Mouse (Mus musculus) spleen, postnatal 4 days (tissue): Measurements from ENCODE around the gene Ccnjl.

Experiments
- DNase-seq, 2 experiments: peaks; one replicate each; pipeline ENCODE4 v3.0.0; 2022; ENCODE audit warnings: low spot score in 2 of 2

Ccnjl gene

DNA sequence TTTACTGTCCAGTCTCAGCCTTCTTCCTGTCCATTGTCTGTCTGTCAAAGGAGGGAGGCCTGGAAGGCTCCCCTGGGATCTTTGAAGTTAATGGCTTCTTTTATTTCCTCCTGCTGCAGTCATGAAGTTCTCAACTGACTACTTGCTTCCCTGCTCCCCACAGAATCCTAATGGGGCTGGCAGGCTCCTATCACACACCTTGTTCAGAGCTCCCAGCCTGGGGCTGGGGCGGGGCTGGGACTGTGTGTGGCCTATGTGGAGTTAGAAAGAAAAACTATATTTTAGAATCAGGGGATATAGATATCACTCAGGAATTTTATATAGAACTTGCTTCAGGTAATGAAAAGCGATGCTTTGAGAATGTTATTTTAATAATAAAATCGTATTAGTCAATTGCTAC, 8.1 kb upstream of the Ccnjl start:
- DNase-seq, result no peak

DNA sequence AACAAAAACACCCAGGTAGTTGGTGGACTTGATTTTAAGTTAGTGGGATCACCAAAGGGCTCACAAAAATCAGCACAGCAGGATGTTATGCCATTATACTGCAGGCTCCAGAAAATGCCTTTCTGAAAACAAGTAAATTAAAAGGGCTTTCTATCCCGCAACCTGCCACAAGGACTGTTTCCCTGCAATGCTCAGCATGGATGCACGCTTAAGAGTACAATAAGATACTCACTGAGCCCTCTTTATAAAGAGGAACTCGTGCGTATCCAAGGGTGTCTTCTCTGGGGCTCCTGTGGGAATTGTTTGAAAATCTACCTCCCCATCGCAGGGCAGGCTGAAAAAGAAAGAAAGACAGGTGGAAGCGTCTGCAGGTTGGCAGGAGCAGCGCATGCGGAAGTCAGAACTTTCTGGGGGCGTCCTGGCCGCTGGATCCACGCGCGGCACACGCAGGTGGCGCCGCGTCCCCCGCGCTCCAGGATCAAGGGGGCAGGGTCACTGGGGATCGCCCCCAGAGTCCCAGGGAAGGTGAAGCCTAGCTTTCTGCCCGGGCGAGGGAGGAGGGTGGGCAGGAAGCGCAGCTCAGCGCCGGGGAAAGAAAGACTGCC, 404 bp upstream of the Ccnjl start:
- DNase-seq, result peak in 1 of 2 experiments; percentile 26

DNA sequence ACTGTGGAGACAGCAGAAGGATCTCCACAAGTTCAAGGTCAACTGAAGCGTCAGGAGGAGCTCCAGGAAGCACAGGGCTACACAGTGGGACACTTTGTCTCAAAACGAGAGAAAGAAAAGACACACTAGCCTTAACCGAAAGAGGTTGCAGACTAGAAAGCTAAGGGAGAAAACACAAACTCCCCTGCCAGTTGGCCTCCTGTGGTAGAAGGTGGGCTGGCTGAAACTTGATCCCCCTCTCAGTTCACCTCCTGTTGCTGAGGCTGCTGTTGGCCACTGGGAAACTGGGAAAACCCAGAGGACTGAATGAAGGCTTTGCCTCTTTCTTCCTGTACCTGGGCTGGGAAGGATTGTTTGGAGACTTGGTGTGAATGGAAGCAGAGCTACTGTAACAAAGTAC, 1.5 kb downstream of the Ccnjl start:
- DNase-seq, result no peak

DNA sequence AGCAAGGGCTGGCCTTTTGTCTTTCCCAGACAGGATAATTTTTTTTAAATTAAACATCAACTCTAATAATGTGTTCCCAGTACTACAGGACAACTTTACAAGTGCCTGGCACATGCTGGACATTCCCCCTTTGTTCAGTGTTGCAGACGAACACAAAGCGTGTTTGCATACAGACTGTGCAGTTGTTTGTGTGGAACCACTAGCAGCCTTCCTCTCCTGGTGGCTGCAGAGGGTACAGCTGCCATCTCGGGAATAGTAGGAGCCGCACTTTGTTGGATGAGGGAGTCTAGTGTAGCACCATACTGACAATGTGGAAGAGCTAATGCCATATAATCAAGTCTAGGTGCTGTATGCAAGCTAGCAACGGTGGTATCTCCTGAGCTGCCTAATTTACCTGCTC, 3.0 kb downstream of the Ccnjl start:
- no peak for DNase-seq

DNA sequence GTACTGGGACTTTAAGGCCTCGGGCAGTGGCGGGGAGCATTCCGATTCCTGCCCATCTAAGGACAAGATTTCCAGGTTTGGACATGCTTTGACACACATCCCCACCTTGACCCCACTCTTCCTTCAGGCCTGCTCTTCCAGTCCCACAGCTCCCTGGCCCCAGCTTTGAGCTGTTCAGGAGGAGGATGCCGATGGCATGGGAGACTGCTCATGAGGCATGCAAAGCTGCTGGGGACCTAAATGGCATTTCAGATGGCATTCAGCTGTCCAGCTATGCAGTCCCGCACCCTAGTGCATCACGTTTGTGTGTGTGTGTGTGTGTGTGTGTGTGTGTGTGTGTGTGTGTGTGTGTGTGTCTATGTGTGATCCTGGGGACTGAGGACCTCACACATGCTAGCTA, 8.5 kb downstream of the Ccnjl start:
- DNase-seq, result no peak

DNA sequence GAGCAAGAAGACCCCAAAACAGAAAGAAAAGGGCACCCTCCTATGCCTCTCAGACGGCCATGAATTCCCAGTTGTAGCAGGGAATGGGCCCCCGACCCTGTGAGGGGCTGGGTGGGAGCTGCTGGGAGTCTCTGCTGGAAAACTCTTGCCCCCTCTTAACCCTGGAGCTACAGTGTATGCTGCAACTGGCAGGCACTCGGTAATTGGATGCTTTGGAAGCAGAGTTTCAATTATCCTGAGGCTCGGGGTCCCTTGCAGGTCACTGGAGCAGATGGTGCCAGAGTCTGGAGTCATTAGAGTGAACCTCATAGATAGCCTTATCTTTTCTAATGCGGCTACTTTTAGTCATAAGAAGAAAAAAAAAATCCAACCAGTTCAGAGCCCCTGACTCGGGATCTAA, 11.3 kb downstream of the Ccnjl start:
- no peak for DNase-seq

DNA sequence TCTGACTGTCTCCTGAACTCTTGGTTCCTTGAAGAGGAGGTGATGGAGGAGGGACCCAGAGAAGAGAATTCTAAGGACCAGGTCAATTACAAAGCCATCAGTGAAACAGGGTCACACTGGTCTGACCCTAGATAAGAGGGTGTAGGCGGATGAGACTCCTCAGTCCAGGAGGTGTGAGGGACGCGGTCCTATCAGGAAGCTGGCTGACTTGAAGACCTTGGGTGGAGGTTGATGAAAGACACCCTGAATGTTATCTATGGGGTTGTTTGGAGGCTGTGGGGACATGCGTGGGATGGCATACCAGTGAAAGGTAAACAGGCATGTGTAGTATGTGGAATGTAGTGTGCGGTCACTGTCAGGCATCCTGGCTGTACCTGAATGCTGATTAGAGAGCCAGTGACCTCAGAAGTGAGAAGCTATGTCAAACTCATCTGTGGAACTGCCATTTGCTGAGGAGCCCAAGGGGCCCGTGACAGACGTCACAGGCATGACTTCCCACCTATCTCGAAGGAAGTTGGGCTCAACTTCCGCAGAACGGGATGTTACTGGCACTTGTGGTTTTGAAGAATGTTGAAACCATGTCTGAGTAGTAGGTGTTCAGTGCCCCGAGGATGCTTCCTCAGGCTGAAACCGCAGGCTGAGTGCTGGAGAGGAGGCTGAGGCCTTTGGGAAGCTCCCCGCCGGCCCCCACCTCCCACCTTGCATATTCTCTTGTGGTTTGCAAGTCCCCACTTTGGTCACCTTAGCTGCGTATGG, 15.3 kb downstream of the Ccnjl start:
- no peak for DNase-seq

DNA sequence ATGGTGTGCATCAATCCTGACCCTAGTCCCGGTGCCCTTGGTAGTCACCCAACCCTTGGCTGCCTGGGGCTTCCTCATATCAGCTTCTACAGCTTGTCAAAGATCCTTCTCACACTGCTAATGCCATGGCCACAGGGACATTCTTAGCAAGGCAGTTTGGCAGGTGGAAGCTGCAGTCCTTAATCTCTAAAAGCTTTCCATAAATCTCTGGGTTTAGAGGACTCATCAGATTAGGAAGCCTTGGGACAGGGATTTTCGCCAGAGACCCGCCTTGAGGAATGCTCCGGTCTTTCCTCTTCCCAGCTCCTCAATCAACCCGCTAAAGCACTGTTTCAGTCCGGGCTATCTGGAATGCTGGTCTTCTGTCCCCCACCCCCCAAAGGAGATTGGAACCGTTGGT, 16.2 kb downstream of the Ccnjl start:
- DNase-seq, result no peak

DNA sequence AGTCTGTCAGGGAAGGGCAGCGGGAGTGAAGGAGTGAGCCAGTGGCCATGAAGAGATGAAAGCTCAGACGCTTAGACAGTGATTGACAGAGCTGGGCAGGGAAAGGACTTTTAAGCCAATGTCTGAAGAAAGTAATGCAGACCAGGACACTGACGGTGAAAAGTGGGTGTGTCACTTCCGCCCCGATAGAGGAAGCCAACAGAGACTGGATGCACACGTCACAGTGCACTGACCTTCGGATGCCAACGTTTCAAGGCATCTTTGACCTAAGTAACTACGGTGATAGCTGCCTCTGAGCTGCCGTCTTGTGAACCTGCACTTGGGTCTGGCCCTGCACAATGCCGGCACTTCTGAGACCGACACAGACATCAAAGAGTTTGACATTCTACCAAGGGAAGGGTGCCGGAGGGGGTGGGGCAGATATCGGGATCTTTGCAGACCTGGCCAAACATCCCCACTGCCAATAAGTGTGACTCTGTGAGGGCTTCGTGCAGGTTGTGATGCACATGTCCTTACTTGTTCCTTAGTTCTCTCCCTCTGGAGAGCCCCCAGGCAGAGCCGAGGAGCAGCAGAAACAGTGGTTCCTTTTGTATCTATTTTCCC, 17.4 kb downstream of the Ccnjl start:
- no peak for DNase-seq

DNA sequence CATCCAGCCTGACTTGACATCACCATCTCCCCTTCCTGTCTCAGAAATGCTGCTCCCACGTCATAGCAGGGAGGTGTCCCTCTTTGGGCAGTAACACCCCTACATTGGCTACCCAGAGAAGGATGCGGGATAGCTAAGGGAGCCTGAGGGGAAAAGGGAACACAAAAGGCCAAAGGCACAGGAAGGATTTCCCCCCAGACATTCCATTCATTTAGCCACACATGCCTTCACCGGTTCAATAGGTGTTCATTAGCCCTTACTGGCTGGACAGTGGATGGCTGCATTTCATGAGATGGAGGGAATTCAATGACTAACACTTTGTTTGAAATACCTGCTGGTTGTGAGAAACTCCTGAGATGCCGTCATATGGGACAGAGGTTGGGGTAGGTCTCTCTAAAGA, 18.1 kb downstream of the Ccnjl start:
- no peak for DNase-seq

DNA sequence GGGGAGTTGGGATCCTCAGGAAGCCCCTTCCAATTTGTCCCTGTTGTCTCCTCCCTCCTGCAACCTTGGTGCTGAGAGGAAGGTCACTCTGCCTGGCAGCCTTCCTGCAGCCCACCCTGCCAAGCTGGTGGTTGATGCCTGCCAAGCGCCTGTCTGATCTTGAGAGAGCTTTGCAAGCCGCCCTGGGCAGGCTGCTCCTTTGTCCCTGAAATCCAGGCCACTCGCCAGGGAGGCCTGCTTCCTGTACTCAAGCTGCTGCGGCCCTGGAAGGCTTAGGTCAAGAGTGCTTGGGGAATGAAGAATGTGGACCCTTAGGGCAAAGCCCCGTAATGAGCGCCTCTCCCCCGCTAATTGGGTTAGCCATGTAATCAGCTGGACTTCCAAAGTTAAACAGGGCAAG, 19.6 kb downstream of the Ccnjl start:
- no peak for DNase-seq

DNA sequence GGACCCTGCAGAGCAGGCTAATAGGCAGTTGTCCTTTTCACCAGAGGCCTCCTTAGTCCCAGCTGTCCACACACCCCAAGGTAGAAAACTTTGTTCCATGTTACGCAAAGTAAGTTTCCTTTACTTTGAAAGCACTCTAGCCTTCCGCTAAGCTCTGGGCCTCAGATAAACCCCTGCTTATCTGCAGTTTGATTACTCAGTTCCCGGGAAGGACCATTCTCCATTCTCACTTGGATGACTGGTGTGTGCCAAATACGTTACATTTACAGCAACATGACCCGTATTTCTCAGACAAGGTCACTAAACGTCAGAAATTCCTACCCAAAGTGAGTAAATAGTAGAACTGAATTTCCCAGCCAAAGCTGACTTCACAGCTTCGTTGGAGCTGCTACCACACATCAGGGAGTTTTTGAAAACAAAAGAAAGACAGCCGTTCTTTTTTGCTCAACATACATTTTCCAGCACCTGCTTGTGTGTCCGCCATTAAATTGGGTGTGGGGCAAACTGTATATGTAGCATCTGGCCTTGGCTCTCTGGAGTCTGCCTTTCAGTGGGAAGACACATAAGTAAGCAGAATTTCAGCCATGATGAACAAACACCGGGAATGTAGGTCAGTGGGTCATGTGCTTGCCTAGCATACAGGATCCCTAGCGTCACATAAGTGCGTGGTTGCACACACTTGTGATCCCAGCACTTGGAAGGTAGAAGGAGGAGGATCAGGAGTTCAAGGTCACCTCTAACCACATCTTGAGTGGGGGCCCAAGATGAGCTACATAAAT, 20.3 kb downstream of the Ccnjl start:
- DNase-seq, result no peak

DNA sequence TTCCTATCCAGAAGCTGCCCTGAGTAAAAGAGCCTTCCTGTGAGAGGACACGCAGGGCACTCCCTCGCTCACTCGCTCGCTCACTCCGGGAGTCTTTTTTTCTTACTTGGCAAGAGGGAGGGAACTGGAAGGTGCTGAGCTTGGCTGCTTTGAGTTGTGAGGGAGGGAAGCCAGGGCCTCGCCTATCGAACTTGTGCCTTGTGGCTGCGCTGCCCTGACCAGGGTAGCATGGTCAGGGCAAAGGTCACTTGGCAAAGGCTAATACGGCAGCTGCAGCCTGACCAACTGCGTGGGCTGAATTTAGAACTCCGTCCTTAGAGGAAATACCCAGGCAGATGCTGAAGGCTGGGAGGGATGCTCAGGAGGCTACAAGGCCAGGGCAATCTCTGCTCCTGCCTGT, 21.1 kb downstream of the Ccnjl start:
- DNase-seq, result no peak

DNA sequence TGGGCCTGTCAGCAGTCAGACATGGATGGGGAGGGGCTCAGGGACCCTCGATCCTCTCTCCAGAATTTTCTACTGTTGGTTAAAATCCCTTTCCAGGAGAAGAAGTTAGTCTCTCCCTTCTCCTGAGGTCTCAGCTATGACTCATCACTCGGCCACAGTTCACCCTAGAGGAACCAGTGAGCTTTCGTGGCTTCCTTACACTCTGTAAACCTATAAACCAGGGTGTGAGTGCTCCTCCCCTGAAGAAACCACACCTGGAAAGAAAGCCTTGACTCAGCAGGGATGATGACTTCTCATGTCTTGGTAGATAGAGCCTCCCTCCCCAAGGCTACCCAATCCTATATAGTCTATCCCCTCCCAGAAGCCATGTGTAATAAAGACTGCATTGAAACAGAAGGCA, 23.2 kb downstream of the Ccnjl start:
- DNase-seq, result no peak

DNA sequence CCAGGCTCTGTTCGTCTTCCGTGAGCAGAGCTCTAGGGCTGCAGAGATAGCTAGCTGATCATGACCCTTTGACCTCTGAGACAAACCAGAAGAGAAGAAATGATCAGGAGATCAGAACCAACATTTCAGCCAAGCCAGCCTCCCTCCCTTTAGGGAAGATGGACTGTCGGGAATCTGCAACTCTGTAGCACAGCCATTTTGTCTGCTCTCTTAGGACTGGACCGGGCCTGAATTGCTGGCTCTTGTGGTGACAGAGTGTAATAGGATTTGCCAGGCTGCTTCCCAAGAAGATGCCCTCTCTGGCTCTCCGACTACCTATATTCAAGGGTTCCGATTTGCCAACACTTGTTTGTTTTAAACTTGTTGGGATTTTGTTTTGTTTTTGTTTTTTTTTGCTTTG, 24.1 kb downstream of the Ccnjl start:
- no peak for DNase-seq

DNA sequence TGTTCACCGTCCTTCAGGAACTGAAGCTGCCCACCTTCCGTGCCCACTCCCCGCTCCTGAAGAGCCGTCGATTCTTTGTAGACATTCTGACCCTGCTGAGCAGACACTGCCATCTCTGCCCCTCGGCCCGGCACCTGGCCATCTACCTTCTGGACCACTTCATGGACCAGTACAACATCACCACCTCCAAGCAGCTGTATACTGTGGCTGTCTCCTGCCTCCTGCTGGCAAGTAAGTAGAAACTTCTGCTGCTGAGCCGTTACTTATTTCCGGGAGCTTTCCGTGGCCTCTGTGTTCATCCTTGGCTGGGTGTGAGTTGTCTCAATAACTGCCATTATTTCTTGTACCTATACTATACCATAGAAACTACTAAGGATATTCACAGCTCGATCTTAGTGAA, 28.0 kb downstream of the Ccnjl start:
- no peak for DNase-seq

DNA sequence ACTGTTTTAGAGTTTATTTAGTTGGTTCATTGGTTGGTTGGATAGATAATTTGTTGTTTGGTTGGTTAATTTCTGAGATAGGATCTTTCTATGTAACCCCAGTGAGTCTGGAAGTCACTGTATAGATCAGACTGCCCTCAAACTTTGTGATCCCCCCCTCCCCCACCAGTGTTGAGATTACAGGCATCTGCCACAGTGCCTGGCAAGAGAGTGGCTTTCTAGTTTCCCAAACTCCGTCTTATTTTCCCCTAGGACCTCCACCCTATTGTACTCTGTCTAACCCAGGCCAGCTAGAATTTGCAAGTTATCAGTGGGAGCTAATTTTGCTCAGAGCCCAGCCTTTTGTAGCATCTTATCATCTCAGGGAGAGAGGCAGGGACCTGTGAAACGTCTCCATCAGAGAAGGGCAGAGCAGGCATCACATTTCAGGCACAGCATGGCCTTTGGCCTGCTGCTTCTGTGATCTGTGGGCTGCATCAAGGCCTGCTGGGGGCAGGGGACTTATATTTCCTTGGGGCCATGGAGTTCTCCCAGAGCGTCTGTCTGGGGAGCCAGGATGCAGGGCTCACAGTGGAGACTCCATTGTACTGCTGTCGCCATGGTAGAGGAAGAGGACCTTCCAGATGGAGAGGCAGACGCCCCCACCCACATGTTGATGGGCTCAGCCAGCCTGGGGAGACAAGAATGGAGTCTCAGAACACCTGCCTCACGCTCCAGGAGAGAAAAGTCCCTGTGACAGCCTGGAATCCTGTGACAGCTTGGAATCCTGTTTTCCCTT, 31.1 kb downstream of the Ccnjl start:
- no peak for DNase-seq

DNA sequence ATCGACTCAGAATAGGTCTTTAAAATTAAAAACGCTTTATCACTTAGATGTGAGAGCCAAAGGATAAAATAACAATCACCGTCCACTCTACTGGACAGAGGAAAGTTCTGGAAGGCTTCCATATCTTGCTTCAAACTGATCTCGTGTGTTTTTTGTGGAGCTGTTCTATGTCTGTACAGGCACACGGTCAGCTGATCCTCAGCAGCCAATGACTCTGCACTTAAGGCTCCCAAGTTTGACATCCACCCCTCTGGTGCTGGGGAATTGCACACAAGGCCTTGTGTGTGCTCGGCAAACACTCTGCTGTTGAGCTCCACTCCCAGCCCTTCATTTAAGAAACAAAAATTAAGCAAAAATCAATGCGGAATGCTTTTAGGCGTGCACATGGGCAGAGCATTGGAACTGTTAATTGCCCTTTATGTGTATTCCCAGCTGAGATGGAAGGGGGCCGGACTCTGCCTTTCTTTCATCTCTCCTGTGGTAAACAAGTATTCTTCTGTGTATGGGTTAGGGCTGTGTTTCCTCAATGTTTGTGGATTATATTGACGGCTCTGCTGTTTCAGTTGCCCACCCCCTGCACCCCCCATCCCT, 35.2 kb downstream of the Ccnjl start:
- no peak for DNase-seq

DNA sequence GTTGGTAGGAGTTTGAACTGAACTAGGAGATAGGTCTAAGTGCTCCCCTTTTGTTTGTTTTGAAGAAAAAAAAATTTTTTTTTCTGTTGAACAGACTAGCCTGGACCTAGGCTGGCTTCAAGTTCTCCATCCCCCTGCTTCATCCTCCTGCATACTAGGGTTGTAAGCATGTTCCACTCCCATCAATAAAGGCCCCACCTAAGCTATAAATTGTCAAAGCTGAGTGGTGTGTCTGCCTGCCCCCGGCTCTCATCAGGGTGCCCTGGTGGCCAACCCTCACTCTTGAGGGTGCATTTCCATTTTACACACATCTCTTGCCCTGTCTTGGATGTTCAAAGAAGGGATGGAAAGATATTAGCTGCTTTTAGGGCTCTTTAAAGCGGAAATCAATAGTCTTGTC, 36.8 kb downstream of the Ccnjl start:
- no peak for DNase-seq

DNA sequence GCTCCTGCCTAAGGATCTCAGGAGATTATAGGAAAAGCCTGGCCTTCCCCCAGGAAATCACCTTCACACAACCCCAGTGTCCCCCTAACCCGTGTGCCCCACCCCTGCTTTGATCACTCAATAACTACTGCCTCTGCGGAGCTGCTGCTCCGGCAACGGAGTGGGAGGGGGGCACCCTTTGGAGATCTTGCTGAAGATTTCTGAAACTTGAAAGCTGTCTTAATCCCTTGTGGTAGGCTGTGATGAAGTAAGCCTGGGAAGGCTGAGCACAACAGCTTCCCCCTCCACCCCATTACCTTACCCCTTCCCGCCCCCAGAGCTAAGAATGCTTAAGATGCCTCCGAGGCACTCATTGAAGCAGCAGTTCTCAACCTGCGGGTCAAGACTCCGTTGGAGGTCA, 37.3 kb downstream of the Ccnjl start:
- DNase-seq, result no peak

DNA sequence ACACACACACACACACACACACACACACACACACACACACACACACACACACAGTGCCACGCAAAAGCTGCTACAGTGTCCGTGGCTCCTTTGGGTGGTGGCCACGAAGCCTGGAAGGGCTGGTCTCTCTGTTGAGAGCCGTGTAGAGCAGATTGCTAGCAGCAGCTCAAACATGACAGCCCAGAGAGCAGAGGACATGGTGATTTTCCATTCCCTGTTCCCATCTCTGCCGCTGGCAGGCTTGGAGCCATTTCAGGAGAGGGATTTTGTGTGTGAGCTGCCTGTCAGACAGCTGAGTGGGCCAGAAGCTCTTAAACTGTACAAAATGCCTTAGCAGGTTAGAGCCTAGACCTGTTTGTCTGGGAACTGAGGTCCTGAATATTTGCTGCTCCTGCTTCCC, 38.1 kb downstream of the Ccnjl start:
- DNase-seq, result no peak

DNA sequence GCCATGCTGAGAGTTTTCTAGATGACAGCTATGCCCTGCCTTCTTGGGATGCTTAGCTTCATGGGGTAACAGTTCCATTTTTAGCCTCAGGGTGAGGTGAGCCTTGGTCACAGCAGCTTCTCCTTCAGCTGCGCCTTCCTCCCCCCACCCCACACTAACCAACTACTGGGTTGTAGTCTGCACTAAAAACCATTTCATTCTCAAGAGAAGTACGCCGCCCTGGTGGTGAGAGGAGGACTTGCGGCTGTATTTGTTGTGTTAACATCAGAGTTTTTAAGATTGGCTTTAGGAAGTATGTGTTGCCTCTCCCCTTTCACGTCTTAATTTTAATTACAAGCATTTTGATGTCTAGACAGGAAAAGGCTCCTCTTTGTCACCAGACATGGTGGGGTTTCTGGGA, 39.7 kb downstream of the Ccnjl start:
- DNase-seq, result peak; percentile 39 to 78
